Mouse (Mus musculus) spleen, adult 18-20 months (tissue): ENCODE data around the gene Prdm15.

ENCODE experiments used
- DNase-seq, 2 experiments: peaks; one replicate each; pipeline ENCODE4 v3.0.0; 2022; ENCODE audit warnings: mixed read lengths in 2 of 2

Prdm15 gene

DNA sequence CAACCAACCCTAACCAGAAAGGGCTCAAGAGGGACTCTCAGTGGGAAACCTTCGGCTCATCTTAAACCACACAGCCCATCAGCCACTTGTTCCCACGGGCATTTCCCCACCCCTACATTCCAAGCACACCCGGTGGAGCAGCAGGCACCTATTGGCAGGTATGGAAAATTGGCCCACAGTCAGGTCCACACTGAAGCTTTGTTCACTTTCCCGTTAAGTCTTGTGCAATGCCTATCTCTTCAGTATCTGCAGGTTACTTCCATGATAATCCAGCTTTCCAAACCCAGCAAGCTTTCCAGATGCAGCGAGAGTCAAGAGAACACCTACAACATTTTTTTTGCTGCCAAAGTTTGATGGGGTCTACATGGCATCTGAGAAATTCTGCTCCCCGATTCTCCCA, 103.2 kb downstream of the Prdm15 start:
- DNase-seq, result no peak
